Mouse (Mus musculus): ENCODE measurements at regions not wholly inside any gene's neighbourhood (a gene's known extent, or its start where the extent isn't known, plus 50 kb on each side); places are given as distances from the start of the nearest gene placed in this dataset.

- no peaks in the 10 kb centered on the region for H3K9me3 ChIP-seq (ENCODE audit: low read length)
- H3K4me3 ChIP-seq (ENCODE audit: low read depth, low read length): no peak overlapping the region
- no peak for DNase-seq
- ATAC-seq: no peak
- H3K27ac ChIP-seq (ENCODE audit: low read depth, low read length): no peak overlapping the region
- H3K4me2 ChIP-seq (ENCODE audit: low read depth): no peak overlapping the region
- H3K36me3 ChIP-seq (ENCODE audit: insufficient read depth): no peaks in the 10 kb centered on the region
- 81% methylated on average over 2 of the region's 2 CpGs for WGBS
- H3K4me1 ChIP-seq (ENCODE audit: insufficient read depth): no peaks in the 10 kb centered on the region
- no peak for TF ChIP-seq CTCF (IDR thresholded peaks at IDR 0.05; ENCODE audit: low read depth)
- no peak overlapping the region for H3K9ac ChIP-seq
- no peaks in the 10 kb centered on the region for H3K27me3 ChIP-seq (ENCODE audit: insufficient read depth, low read length)
These were observed 197.4 kb upstream of the Rreb1 start for GRCm38 (mm10) chr13:37580806-37581205.

GRCm38 (mm10) chr13:37581374-37581773 is 196.8 kb upstream of the Rreb1 start:
- Histone ChIP-seq H3K4me2 (ENCODE audit: low read depth) (no peak overlapping the region), H3K36me3 (ENCODE audit: insufficient read depth) (no peaks in the 10 kb centered on the region), H3K9ac (no peak overlapping the region), H3K27ac (ENCODE audit: low read depth, low read length) (no peak overlapping the region), H3K9me3 (ENCODE audit: low read length) (no peaks in the 10 kb centered on the region), H3K27me3 (ENCODE audit: insufficient read depth, low read length) (no peaks in the 10 kb centered on the region), H3K4me1 (ENCODE audit: insufficient read depth) (no peaks in the 10 kb centered on the region), H3K4me3 (ENCODE audit: low read depth, low read length) (no peak overlapping the region)
- TF ChIP-seq CTCF (IDR thresholded peaks at IDR 0.05; ENCODE audit: low read depth): no peak
- 65% methylated on average over 6 of the region's 6 CpGs for WGBS
- ATAC-seq: no peak
- DNase-seq: no peak

GRCm38 (mm10) chr13:37585476-37585875 is 192.7 kb upstream of the Rreb1 start:
- Histone ChIP-seq H3K36me3 (ENCODE audit: insufficient read depth) (no peaks in the 10 kb centered on the region), H3K4me1 (ENCODE audit: insufficient read depth) (no peaks in the 10 kb centered on the region), H3K4me2 (ENCODE audit: low read depth) (no peak overlapping the region), H3K27ac (ENCODE audit: low read depth, low read length) (no peak overlapping the region), H3K9ac (no peak overlapping the region), H3K9me3 (ENCODE audit: low read length) (no peaks in the 10 kb centered on the region), H3K27me3 (ENCODE audit: insufficient read depth, low read length) (no peaks in the 10 kb centered on the region), H3K4me3 (ENCODE audit: low read depth, low read length) (no peak overlapping the region)
- DNase-seq: no peak
- 89% methylated on average over 5 of the region's 5 CpGs for WGBS
- no peak for ATAC-seq
- TF ChIP-seq CTCF (IDR thresholded peaks at IDR 0.05; ENCODE audit: low read depth): no peak

- H3K9ac ChIP-seq: no peak overlapping the region
- no peaks in the 10 kb centered on the region for H3K9me3 ChIP-seq (ENCODE audit: low read length)
- DNase-seq: no peak
- no peak overlapping the region for H3K4me2 ChIP-seq (ENCODE audit: low read depth)
- H3K4me1 ChIP-seq (ENCODE audit: insufficient read depth): no peaks in the 10 kb centered on the region
- H3K36me3 ChIP-seq (ENCODE audit: insufficient read depth): no peaks in the 10 kb centered on the region
- no peak overlapping the region for H3K4me3 ChIP-seq (ENCODE audit: low read depth, low read length)
- ATAC-seq: no peak
- WGBS: 56% methylated on average over 4 of the region's 4 CpGs
- H3K27ac ChIP-seq (ENCODE audit: low read depth, low read length): no peak overlapping the region
- no peak for TF ChIP-seq CTCF (IDR thresholded peaks at IDR 0.05; ENCODE audit: low read depth)
- no peaks in the 10 kb centered on the region for H3K27me3 ChIP-seq (ENCODE audit: insufficient read depth, low read length)
These were observed 191.7 kb upstream of the Rreb1 start for GRCm38 (mm10) chr13:37586511-37586910.

GRCm38 (mm10) chr13:37587911-37588310 is 190.3 kb upstream of the Rreb1 start:
- no peak overlapping the region for H3K4me3 ChIP-seq (ENCODE audit: low read depth, low read length)
- no peak for DNase-seq
- no peaks in the 10 kb centered on the region for H3K36me3 ChIP-seq (ENCODE audit: insufficient read depth)
- no peaks in the 10 kb centered on the region for H3K9me3 ChIP-seq (ENCODE audit: low read length)
- ATAC-seq: no peak
- no peak for TF ChIP-seq CTCF (IDR thresholded peaks at IDR 0.05; ENCODE audit: low read depth)
- no peak overlapping the region for H3K4me2 ChIP-seq (ENCODE audit: low read depth)
- no peaks in the 10 kb centered on the region for H3K27me3 ChIP-seq (ENCODE audit: insufficient read depth, low read length)
- no peak overlapping the region for H3K27ac ChIP-seq (ENCODE audit: low read depth, low read length)
- no peaks in the 10 kb centered on the region for H3K4me1 ChIP-seq (ENCODE audit: insufficient read depth)
- no peak overlapping the region for H3K9ac ChIP-seq
- WGBS: 92% methylated on average over 3 of the region's 3 CpGs

- ATAC-seq: no peak
- H3K9me3 ChIP-seq (ENCODE audit: low read length): no peaks in the 10 kb centered on the region
- 90% methylated on average over 8 of the region's 8 CpGs for WGBS
These were observed 189.5 kb upstream of the Rreb1 start for GRCm38 (mm10) chr13:37588528-37589176.

GRCm38 (mm10) chr13:37592149-37592548 is 186.1 kb upstream of the Rreb1 start:
- TF ChIP-seq CTCF (IDR thresholded peaks at IDR 0.05; ENCODE audit: low read depth): no peak
- no peaks in the 10 kb centered on the region for H3K36me3 ChIP-seq (ENCODE audit: insufficient read depth)
- H3K4me2 ChIP-seq (ENCODE audit: low read depth): no peak overlapping the region
- H3K9ac ChIP-seq: no peak overlapping the region
- H3K4me3 ChIP-seq (ENCODE audit: low read depth, low read length): no peak overlapping the region
- H3K27ac ChIP-seq (ENCODE audit: low read depth, low read length): no peak overlapping the region
- DNase-seq: no peak
- H3K4me1 ChIP-seq (ENCODE audit: insufficient read depth): no peaks in the 10 kb centered on the region
- 89% methylated on average over 5 of the region's 5 CpGs for WGBS
- no peaks in the 10 kb centered on the region for H3K9me3 ChIP-seq (ENCODE audit: low read length)
- H3K27me3 ChIP-seq (ENCODE audit: insufficient read depth, low read length): no peaks in the 10 kb centered on the region
- ATAC-seq: no peak

More at GRCm38 (mm10) chr13:37588528-37589176, 189.5 kb upstream of the Rreb1 start:
- DNase-seq: no peak
- Histone ChIP-seq H3K9ac (no peak overlapping the region), H3K27me3 (ENCODE audit: insufficient read depth, low read length) (no peaks in the 10 kb centered on the region), H3K4me1 (ENCODE audit: insufficient read depth) (no peaks in the 10 kb centered on the region), H3K4me2 (ENCODE audit: low read depth) (no peak overlapping the region), H3K27ac (ENCODE audit: low read depth, low read length) (no peak overlapping the region), H3K4me3 (ENCODE audit: low read depth, low read length) (no peak overlapping the region), H3K36me3 (ENCODE audit: insufficient read depth) (no peaks in the 10 kb centered on the region)
- TF ChIP-seq CTCF (IDR thresholded peaks at IDR 0.05; ENCODE audit: low read depth): no peak

All from forebrain, postnatal 0 days (tissue).